Mouse (Mus musculus): ENCODE data around the gene Olfr410.

GRCm38 (mm10) chr11:74361769-74362168 lies 23.9 kb upstream of the Olfr410 start, which contains the start of gene Olfr412:
- no peak for TF ChIP-seq GATA1 (IDR thresholded peaks at IDR 0.05; ENCODE audit: low read length)
- no peak for TF ChIP-seq TAL1 (IDR thresholded peaks at IDR 0.05; ENCODE audit: low read length)
